Mouse (Mus musculus) heart, postnatal 4 days (tissue): Measurements from ENCODE around the gene Itk. TPM values are rescaled to one million over a fixed set of nuclear protein-coding genes. Genes with fewer than 3 reads are reported as not detected.

Experiments
- DNase-seq: peaks from one replicate; pipeline ENCODE4 v3.0.0; 2021
- total RNA-seq, 2 experiments: library from RNA; stranded (reverse); gene quantifications; 2 replicates each; pipeline ENCODE4 v1.2.3; 2021

Itk gene
- total RNA-seq, 2 experiments from 2014 or later = 0.18 to 0.21 TPM

- DNase-seq = no peak
These were observed 3.6 kb upstream of the Itk start for GRCm38 (mm10) chr11:46392890-46393289.

DNA sequence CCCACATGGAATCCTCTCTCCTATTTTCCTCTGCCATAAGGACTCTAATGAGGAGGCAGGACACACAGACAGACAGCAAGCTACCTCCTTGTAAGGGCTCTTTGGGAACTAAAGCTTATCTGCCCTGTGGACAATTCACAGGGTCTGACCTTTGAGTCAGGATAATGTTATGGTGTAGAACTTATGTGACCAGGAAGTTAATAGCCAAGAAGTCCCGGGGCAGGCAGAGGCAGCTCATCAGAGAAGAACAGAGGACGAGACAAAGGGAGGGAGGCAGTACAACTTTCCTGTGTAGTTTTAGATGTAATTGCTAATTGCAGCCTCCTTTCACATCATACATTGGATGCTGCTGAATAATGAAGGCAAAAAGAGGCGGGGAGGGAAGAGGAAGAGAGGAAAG, 1.3 kb upstream of the Itk start:
- DNase-seq = no peak

DNA sequence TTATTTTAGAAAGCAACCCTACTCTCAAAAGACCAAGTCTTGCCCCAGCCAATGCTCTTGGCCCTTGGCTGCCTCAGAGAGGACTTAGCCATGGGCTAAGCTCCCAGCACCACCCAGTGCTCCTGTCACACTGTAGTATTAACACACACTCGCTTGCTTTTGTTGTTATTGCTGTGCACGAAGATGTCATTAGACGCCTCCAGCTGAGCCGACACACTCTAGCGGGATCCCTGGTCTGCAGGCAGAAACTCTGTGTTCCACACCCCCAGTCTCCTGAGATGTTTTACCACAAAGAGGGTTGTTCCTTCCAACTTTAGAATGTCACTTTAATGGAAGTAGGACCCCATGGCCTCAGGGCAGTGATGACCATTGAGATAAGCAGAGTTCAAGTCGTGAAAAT, 877 bp downstream of the Itk start:
- no peak for DNase-seq

DNA sequence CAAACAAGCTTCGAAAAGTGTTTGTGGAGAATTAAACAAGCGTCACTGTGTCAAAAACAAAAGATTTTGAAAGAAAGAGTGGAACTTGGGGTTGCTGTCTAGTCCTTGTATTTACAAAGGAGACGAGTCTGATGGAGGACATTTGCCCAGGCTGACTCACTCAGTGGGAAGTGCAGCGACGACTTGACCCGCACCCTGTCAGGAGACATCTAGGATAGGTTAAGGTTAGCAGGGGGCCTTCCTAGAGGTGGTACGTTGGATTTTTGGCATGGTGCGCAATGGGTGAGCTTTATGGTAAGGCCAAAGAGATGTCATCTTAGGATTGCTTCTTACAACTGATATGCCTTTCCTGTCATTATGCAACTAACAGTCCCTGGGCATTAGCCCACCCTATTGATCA, 2.3 kb downstream of the Itk start:
- no peak for DNase-seq

- DNase-seq = no peak
These were observed 2.8 kb downstream of the Itk start for GRCm38 (mm10) chr11:46386556-46386955.

- DNase-seq = no peak
These were observed 4.4 kb downstream of the Itk start for GRCm38 (mm10) chr11:46384925-46385324.

GRCm38 (mm10) chr11:46382466-46382865, 6.8 kb downstream of the Itk start:
- DNase-seq = no peak

DNA sequence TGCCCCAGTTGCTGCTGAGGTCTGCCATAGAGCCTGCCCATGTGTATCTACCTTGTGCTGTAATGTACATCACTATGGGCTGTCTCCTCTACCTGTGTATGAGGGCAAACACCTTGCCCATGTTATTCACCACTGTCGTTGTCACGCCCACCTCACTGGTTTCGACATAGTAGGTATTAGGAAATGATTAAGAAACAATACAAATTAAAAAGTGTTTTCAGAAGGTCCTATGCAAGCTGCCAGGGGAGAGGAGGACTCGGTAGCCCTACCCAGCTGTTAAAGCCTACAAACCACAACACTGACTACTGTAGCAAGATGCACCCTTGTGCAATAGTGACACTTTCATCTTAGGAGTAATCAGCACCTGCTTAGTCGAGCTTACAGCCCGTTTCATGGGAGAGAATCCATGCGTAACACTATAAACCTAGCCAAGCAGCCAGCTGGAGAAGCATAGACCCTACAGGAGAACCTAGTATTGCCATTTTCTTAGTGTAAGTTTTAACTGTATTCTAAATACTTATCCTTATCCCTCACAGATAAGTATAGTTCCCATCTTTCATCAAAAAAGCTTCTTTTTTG, 9.1 kb downstream of the Itk start:
- DNase-seq = no peak

GRCm38 (mm10) chr11:46377819-46378782, 11.2 kb downstream of the Itk start:
- DNase-seq = no peak

- DNase-seq = no peak
These were observed 12.0 kb downstream of the Itk start for GRCm38 (mm10) chr11:46377316-46377715.

DNA sequence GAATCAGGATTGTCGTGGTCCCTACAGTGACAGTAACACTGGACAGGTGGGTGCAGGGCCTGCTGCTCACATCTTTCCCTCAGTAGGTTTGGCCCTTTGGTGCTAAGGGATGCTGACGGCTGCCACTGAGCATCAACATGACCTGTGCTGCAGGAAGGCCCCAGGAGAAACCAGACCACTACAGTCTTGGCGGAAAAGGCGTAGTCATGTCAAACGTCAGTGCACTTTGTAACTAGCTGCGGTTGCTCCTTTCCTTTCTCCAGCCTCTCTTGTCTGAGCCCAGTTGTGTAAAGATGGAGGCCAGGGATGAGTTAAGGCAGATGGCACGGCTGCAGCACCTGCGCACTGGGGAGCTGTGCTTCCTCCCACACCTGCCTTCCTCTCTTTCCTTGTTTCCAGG, 14.3 kb downstream of the Itk start:
- no peak for DNase-seq

DNA sequence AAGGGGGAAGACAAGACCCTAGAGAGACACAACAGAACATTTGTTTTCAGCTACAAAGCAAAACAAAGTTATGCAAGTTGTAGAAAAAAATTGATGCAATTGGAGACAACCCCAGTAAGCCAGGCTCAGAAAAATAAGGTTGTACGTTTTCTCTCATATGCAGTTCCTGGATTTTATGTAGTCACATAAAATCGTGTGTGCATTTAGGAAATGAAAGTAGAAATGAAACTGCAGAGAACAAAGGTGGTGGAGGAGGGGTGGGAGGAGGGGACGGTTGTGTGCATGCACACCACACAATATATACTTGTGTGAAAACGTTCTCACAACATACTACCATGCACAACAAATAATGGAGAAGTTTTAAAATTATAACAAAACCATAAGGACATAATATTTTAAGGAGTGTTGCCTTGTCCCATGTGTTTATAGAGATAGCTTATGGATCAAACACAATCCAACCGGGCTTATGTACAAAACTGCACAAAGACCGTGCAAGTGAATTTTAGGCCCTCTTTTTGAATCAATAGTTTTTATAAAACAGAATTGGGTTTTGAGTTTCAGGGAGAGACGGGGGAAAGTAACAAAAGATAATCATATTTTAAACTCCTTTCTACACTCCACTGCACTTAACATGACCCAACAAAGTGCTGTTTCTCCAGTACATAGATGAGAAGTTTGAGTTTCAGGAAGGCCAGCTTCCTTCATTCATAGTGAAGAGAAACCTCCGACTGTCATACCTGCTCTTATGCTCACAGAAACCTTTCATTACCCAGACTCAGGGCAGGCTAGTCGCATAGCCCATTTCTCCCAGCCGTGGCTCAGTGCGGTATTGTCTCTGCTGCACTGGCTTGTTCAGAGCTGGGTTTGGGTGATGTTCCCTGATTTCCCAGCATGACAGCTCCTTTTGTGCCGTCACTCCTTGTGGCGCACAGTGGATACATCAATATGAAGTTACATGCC, 16.0 kb downstream of the Itk start:
- no peak for DNase-seq

GRCm38 (mm10) chr11:46372331-46372953, 16.9 kb downstream of the Itk start:
- no peak for DNase-seq

- no peak for DNase-seq
These were observed 18.1 kb downstream of the Itk start for GRCm38 (mm10) chr11:46371250-46371649.

DNA sequence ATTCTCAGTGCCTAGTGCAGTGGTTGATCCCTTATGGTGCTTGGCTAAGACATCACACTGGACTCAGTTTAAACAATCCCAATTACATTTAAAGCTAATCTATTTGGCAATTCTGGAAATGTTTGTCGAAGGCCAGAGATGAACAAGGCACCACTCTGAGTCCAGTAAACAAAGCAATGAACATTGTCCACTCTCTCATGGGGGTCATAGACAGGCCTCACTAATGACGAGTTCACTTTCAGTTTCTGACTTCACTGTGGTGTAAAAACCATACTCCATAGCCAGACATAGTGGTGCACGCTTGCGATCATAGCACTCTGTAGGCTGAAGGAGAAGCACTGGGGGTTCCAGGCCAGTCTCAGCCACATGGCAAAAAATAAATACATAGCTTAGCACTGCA, 18.9 kb downstream of the Itk start:
- no peak for DNase-seq

DNA sequence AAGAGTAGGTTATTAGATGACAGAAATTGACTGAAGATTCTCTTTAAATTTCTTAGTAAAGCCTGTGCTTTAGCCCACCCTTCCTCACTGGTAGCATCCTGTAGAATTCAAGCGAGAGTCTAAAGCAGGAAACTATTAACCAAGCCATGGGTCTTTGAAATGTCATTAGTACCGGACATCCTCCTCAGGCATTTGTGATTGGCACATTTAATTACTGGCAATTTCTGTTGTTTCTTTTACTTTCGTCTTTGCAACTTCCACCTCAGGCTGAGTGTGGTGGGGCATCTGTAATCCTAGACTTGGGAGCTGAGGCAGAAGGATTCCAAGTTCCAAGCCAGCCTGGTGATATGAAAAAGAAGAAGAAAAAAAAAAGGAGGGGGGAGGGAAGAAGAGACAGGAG, 23.0 kb downstream of the Itk start:
- DNase-seq = no peak

- DNase-seq = no peak
These were observed 23.6 kb downstream of the Itk start for GRCm38 (mm10) chr11:46365744-46366143.

- DNase-seq = no peak
These were observed 25.5 kb downstream of the Itk start for GRCm38 (mm10) chr11:46363864-46364263.

GRCm38 (mm10) chr11:46362061-46363022, 27.0 kb downstream of the Itk start:
- no peak for DNase-seq

- no peak for DNase-seq
These were observed 28.2 kb downstream of the Itk start for GRCm38 (mm10) chr11:46360991-46361665.

- no peak for DNase-seq
These were observed 30.9 kb downstream of the Itk start for GRCm38 (mm10) chr11:46358369-46358768.
